Mouse (Mus musculus): ENCODE results near the gene Prm2.

- no peak for TF ChIP-seq CTCF (IDR thresholded peaks at IDR 0.05; ENCODE audit: insufficient read depth, low read length)
- TF ChIP-seq POLR2A (IDR thresholded peaks at IDR 0.05; ENCODE audit: borderline replicate concordance, extremely low read depth, low read depth, low read length), result no peak
Observed at GRCm38 (mm10) chr16:10761182-10761581, 34.8 kb downstream of the Prm2 start.
